Mouse (Mus musculus): ENCODE data around the gene Atad3a.

DNA sequence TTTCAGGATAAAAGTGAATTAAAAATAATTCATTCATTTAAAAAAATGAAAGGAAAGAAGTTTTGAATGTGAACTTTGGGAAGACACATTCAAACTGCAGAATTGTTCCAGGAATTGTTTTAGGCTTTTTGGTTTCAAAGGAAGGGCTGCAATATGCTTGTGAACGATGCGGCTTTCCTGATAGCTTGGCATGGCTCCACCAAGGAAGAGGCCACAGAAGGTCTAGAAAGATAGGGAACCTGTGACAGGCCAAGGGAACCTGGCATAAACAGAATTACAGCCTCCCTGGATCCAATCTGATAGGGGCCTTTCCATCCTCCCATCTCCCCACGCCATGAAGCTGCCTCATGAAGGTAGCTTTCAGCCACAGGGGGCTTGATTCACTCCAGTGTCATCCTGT is 27.4 kb upstream of the Atad3a start:
- no peak for TF ChIP-seq USF1 (IDR thresholded peaks at IDR 0.05; ENCODE audit: low read depth, low read length)
- TF ChIP-seq SMC3 (IDR thresholded peaks at IDR 0.05; ENCODE audit: low read depth, low read length): no peak

Data from MEL (cell line).